Mouse (Mus musculus): ENCODE results near the gene Tstd3. TPM values are rescaled to one million over a fixed set of nuclear protein-coding genes. Genes with fewer than 3 reads are reported as not detected.
A peak's percentile ranks its signal among the peaks of the same experiment; 100 is the strongest.

Tstd3 gene
- polyA plus RNA-seq, 1 experiment from 2014 or later = 27.1 TPM

DNA sequence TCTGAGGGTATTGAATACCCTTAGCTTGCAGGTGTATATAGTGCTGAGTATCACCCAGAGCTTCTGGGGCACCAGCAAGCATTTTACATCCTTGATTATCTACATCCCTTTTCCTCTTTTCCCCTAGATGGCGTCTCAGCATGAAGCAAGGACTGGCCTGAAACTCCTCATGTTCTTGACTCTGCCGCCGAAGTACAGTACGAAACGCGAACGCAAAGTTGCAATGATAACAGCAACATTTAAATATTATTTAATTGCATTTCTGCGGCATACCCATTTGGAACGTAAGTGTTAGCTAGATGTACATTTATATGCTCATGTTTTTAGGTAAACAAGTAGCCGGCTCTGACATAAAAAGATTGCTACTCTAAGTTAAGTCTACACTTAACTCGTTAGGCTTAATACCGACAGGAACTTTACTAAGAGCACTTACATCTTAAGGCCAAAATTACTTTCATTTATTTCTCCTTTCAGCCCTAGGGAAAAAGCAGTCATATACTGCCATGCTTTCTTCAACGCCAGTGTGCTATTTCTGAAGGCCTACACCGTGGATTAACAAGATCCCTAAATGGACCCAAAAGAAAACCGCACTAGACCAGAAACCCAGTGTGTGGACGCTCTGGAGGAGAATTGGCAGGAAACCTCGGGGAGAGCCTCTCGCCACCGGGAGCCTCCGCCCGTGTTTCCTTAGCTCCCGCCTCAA is 39.9 kb downstream of the Tstd3 start:
- peak overlapping the region; percentile 78 for H3K27ac ChIP-seq (ENCODE audit: low read depth, low read length)
- H3K36me3 ChIP-seq (ENCODE audit: control insufficient read depth, insufficient read depth, low read length) = no peaks in the 10 kb centered on the region
- WGBS = under 1% methylated on average over 22 of the region's 22 CpGs
- H3K4me2 ChIP-seq = peak overlapping the region; percentile 76
- H3K4me3 ChIP-seq (ENCODE audit: low read depth, low read length) = peak overlapping the region; percentile 90
- no peaks in the 10 kb centered on the region for H3K4me1 ChIP-seq (replicated peaks; ENCODE audit: control insufficient read depth, insufficient read depth, low read length)
- ATAC-seq (replicated peaks; ENCODE audit: low FRiP score) (peak; percentile 56), DNase-seq (ENCODE audit: low spot score) (peak; percentile 37)
- H3K9ac ChIP-seq (ENCODE audit: low read depth, low read length) = peak overlapping the region; percentile 87
- H3K27me3 ChIP-seq (replicated peaks; ENCODE audit: control insufficient read depth, insufficient read depth, low read length) = no peaks in the 10 kb centered on the region
- H3K9me3 ChIP-seq (ENCODE audit: control insufficient read depth, low read length) = no peaks in the 10 kb centered on the region

DNA sequence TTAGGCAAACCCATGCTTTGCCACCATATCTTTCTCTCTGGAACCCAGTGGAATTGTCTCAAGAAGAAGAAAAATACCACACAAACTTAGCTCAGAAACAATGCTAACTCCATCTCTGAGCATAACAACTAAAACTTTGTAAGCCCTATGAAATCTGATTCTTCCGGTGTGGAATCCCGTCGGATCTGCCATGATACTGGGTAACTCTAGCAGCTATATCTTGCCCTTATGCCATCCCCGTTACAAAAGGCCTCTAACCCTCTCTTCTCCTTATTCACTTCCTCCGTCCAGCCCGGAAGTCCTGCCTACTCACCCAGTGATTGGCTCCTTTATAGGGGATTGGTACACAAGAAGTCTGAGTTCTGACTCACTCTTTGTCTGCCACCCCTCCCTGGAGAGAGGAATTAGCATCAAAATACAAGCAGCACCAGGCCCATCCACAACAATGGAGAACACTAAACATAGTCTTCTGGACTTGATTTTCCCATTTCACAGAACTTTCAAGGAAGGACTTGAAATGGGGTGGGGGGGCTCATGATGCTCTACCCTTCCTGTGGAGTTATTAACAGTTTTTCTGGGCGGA is 44.2 kb downstream of the Tstd3 start:
- WGBS = 64% methylated on average over 7 of the region's 7 CpGs
- H3K27ac ChIP-seq (ENCODE audit: low read depth, low read length) = no peak overlapping the region

DNA sequence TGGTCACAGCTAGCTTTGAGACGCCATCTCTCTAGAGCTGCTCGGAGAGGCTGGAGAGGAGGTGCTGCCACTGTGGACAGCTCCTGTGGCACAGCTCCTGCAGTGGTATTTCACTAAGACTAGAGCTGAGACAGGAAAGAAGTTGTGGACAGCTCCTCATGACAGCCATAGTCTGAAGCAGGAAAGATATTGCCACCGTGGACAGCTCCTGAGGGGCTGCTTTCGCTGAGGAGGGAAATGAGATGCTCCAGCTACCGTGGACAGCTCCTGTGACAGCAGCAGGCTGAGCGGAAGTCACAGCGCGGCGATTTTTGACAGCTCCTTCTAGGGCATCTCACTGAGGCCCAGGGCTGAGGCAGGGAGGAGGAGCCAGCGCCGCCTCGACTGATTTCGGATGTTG is 54.9 kb downstream of the Tstd3 start:
- 6% methylated on average over 13 of the region's 13 CpGs for WGBS
- H3K4me2 ChIP-seq = no peak overlapping the region
- H3K4me3 ChIP-seq (ENCODE audit: low read depth, low read length) = no peak overlapping the region

More for the DNA sequence above, 44.2 kb downstream of the Tstd3 start:
- Histone ChIP-seq H3K4me2 (no peak overlapping the region), H3K36me3 (ENCODE audit: control insufficient read depth, insufficient read depth, low read length) (no peaks in the 10 kb centered on the region), H3K4me1 (replicated peaks; ENCODE audit: control insufficient read depth, insufficient read depth, low read length) (no peaks in the 10 kb centered on the region), H3K9ac (ENCODE audit: low read depth, low read length) (no peak overlapping the region), H3K4me3 (ENCODE audit: low read depth, low read length) (no peak overlapping the region), H3K9me3 (ENCODE audit: control insufficient read depth, low read length) (no peaks in the 10 kb centered on the region), H3K27me3 (replicated peaks; ENCODE audit: control insufficient read depth, insufficient read depth, low read length) (no peaks in the 10 kb centered on the region)
- DNase-seq (ENCODE audit: low spot score) (no peak), ATAC-seq (replicated peaks; ENCODE audit: low FRiP score) (no peak)

More for the DNA sequence above, 54.9 kb downstream of the Tstd3 start:
- ATAC-seq (replicated peaks; ENCODE audit: low FRiP score) (peak; percentile 86), DNase-seq (ENCODE audit: low spot score) (peak; percentile 80)
- Histone ChIP-seq H3K27ac (ENCODE audit: low read depth, low read length) (no peak overlapping the region), H3K9me3 (ENCODE audit: control insufficient read depth, low read length) (no peaks in the 10 kb centered on the region), H3K4me1 (replicated peaks; ENCODE audit: control insufficient read depth, insufficient read depth, low read length) (no peaks in the 10 kb centered on the region), H3K9ac (ENCODE audit: low read depth, low read length) (no peak overlapping the region), H3K36me3 (ENCODE audit: control insufficient read depth, insufficient read depth, low read length) (no peaks in the 10 kb centered on the region), H3K27me3 (replicated peaks; ENCODE audit: control insufficient read depth, insufficient read depth, low read length) (no peaks in the 10 kb centered on the region; the same call in 1 of the 2 replicates)

Other genes with a start within 250 kb of the Tstd3 start
- gene Prdm13, start 81.2 kb downstream of the Tstd3 start, polyA plus RNA-seq (2014; fragmentation: Nextera tagmentation; extraction: Ambion mirVana) = 0.08 TPM in 1 of 2 replicates, not detected in the other
- gene Ccnc, start 39.5 kb downstream of the Tstd3 start, polyA plus RNA-seq (2014; fragmentation: Nextera tagmentation; extraction: Ambion mirVana) = 38.8 and 41.6 TPM in 2 replicates
- 16.5 and 18.8 TPM in 2 replicates for gene Usp45, start 56 bp downstream of the Tstd3 start, polyA plus RNA-seq (2014; fragmentation: Nextera tagmentation; extraction: Ambion mirVana)
- gene Pnisr, start 80.4 kb upstream of the Tstd3 start, polyA plus RNA-seq (2014; fragmentation: Nextera tagmentation; extraction: Ambion mirVana) = 84.9 and 101 TPM in 2 replicates
- 18.9 and 20.6 TPM in 2 replicates for gene Coq3, start 112.5 kb upstream of the Tstd3 start, polyA plus RNA-seq (2014; fragmentation: Nextera tagmentation; extraction: Ambion mirVana)
- gene Faxc, start 164.1 kb upstream of the Tstd3 start, polyA plus RNA-seq (2014; fragmentation: Nextera tagmentation; extraction: Ambion mirVana) = 1.4 and 1.8 TPM in 2 replicates

All from liver, embryonic 11.5 days (tissue).